Mouse (Mus musculus) mesoderm, embryonic 11.5 days (tissue): ENCODE measurements around the gene Zfhx3.

Source experiments
- DNase-seq: peaks from one replicate; pipeline ENCODE4 v3.0.0-alpha.2; 2012; ENCODE audit warnings: low read depth, low spot score

The Zfhx3 gene

GRCm38 (mm10) chr8:108846174-108846573, 903.7 kb downstream of the Zfhx3 start:
- DNase-seq = peak; percentile 38

DNA sequence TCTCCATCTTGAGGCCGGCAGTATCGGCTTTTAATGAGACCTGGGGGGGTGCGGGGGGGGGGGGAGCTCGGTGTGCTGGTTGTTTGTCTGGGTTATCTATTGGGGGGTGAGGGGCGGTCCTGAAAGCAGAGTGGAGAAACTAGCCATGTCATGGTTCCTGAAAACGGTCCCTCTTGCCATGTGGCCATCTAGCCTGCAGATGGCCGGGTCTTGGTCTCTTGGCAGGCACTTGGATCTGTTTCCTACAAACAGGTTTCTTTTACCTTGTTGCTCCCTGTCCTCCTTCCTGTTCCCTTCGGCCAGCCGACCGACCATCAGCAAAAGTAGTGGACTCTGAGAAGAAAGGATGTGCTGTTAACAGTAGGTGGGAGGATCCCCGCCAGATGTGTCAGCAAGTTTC, 904.4 kb downstream of the Zfhx3 start:
- no peak for DNase-seq

DNA sequence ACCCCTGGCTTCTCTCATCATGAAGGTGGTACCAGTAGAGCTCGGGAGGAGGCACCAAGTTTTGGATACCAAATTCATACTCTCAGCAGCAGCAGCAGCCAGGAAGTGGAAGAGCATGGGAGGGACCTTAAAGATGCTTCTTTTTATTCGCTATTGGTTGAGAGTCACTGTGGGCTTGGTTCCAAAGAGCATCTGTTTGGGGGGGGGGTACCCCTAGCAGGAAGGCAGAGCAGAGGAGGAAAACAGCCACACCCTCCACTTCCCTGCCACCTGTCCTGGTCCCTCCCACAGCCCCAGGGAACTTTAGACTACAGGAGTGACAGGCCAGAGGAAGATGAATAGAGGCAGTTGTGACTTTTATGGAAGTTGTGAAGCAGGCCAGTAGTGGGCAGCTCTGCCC, 904.9 kb downstream of the Zfhx3 start:
- no peak for DNase-seq

DNA sequence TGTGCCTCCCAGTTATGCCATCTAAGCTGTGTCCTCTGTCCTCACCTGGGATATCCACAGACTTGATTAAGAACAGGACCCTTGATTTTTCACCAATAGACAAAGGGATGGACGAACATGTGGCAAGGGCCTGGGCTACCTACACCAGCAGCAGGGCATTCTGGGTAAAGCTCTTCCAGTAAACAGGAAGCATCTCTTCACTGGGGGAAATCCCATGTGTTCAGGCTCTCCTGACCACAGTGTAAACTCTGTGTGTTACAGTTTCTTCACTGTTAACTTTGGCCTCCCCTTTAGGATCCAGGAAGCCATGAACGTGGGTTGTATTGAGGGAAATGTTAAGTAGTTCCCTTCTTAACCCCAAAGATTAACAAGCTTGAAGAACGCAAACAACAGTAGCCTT, 906.0 kb downstream of the Zfhx3 start:
- DNase-seq = no peak

DNA sequence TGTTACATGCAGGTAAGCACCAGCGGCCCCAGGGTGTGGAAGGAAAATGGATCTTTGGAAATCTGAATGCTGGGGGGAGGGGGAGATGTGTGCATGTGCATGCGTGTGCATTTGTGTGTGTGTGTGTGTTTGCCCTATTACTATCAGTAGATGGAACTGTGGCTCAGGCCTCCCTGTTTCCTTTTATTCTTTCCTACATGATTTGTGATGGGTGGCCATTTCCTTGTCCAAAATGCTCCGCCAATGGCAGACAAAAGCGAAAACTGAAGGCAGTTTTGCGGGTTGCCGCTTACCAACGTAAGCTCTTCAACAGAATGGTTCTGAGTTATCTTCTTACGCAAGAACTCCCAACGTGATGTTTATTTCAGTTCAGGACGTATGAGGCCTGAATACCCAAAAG, 910.6 kb downstream of the Zfhx3 start:
- no peak for DNase-seq

- no peak for DNase-seq
Observed at GRCm38 (mm10) chr8:108854444-108855102, 912.1 kb downstream of the Zfhx3 start.

DNA sequence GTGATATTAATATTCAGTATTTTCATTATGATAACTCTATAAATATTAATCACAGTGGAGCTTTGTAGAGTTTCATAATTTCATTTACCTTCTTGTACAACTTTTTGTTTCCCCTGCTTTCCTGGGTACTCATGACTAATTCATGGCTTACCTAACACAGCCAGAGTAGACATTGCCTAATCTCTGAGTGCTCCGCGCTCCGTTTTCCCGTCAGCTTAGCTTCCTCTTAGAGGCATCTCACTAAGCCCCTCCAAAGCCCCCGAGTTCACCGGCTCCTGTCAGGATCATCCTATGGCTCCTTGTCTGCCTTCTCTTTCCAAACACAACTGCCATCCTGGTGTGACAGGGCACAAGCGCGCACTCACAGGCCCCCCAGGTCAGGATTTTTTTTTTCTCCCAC, 916.6 kb downstream of the Zfhx3 start:
- DNase-seq = no peak

- DNase-seq = no peak
Observed at GRCm38 (mm10) chr8:108859983-108860382, 917.5 kb downstream of the Zfhx3 start.

DNA sequence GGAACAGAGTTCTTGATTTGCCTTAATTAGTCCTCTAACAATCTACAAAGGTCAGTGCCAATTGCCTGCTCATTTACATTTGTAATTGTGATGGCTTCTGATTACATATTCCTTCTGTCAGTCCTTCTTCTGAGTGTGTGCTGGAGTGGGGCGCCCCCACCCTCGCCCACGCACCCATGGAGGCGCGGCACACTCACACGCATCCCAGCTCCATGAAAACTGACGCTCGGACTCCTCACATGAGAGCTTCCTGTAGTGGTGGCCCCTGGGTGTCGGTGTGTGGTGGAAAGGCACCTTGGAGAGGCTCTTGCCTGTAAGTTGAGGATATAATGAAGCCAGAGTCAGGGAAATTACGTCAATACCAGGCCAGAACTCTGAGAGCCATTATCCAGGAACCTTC, 921.0 kb downstream of the Zfhx3 start:
- DNase-seq = no peak

DNA sequence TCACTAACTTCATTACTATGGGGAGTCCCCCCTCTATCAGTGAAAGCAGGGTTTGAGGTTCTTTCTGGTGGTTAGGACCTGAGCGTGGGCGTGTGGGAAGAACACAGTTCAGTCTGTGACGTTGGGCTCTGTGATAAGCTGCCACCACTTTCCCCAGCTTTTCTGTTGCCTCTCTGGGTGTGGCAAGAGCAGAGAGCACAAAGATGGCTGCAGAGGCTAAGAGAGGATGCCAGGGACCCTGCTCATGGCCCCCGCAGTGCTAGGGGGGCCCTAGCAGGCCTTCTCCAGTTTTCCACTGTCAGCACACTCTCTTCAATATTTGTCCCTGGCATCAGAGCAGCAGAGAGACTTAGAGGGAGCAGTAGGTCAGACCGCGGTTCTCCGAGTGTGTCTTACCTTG, 924.0 kb downstream of the Zfhx3 start:
- DNase-seq = no peak

DNA sequence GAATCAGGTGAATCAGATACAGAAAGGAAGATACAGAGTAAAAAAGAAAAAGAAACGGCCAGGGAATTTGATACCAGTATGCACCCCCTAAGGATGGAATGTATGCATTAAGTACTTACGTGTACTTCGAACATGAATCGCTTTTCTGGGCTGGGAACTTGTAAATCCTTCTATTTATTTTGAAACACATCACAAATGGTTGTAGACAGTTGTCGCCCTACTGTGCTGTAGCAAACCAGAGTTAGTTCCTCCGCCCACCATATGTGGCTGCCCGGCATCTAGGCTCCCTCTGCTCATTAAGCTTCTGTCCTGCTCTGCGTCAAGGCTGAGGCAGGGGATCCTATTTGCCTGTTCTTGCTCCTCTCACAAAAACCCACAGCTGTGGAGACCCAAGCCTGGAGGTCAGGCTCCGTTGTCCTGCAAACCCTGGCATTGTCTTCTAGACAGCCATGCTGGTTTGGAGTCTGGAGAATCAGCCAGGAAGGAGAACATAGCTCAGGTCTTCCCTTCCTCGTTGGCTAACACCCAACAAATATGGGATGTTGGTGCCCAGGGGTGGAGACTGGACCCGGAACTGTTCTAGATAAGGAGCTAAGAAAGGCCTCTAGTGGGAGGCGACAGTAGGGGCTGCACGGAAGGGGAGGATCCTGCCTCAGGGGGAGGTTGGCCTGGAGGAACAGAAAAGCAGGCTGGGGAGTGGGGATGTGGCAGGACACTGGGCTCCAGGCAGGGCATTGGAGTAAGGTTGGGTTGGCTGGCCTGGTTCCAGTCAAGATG, 925.2 kb downstream of the Zfhx3 start:
- DNase-seq = no peak

GRCm38 (mm10) chr8:108868259-108869090, 926.0 kb downstream of the Zfhx3 start:
- DNase-seq = no peak

GRCm38 (mm10) chr8:108869420-108869819, 927.0 kb downstream of the Zfhx3 start:
- no peak for DNase-seq

GRCm38 (mm10) chr8:108869935-108870334, 927.5 kb downstream of the Zfhx3 start:
- DNase-seq = no peak

- DNase-seq = no peak
Observed at GRCm38 (mm10) chr8:108870371-108870770, 927.9 kb downstream of the Zfhx3 start.

DNA sequence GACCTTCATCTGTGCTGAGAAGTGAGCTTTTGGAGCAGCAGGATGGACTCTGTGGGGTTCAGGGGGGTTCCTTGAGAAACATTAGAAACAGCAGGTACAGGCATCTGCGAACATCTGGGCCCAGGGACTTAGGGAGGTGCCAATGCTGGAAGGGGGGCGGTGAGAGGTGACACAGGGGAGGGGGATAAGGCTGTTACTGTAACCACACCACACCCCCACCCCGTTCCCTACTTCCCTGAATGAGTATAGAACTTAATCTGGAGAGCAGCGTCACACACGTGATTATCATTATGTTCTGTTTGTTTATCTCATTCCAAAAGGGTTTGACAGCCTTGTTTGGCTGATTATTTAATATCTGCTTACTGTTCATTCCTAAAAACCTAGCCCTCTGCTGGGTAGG, 933.3 kb downstream of the Zfhx3 start:
- DNase-seq = no peak

GRCm38 (mm10) chr8:108880101-108880500, 937.7 kb downstream of the Zfhx3 start:
- DNase-seq = no peak

DNA sequence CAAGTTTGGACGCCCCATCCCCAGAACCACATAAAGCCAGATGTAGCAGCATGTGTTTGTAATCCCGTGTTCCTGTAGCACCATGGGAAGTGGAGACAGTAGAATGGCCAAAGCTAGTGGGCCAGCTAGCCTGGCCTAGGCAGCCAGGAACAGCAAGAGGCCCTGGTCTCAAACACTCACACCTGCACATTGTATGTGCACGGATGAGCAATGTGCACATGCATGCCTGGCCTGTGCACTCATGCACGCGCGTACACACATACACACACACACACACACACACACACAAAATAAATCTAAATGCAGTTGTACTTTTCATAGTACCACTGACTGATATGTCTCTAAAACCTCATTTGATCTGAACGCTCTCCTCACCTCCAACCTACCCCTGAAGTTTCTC, 938.9 kb downstream of the Zfhx3 start:
- DNase-seq = no peak

DNA sequence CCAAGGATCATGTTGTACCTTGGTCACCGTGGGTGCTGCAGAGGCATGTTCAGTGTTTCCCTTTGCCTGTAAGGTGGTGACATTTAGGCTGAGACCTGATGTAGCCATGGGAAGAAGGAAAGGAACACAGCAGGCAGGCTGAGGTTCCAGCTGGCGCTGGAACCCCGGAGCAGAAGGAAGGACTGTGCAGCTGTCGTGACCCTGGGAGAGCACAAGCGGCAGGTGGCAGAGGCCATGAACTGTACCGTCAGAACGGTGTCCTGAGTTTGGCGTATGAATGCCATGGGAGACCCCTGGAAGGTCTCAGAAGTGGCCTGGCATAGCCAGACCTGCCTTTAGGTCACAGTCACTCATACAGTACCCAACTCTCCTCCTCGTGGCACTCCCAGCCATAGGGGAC, 939.6 kb downstream of the Zfhx3 start:
- no peak for DNase-seq

- DNase-seq = no peak
Observed at GRCm38 (mm10) chr8:108883381-108883780, 940.9 kb downstream of the Zfhx3 start.

DNA sequence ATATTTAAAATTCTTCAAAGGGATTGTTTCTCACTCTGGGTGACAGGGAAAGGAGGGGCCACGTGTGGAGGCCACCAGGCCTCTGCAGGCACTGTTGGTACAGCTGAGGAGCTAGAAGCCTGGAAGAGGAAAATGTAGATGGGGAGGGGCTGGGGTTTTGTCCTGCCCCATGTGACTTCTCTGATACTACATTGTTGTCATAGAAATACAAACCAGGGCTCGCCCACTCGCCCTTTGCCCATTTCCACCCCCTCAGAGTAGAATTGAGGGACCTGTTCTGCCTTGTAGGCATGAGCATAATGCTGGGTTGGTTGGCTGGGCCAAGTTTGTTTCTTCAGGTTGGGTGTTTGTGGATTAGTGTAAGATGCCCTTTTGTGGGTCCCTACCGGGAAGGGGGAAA, 942.5 kb downstream of the Zfhx3 start:
- DNase-seq = no peak

- DNase-seq = no peak
Observed at GRCm38 (mm10) chr8:108885450-108885849, 943.0 kb downstream of the Zfhx3 start.

- DNase-seq = no peak
Observed at GRCm38 (mm10) chr8:108885861-108886260, 943.4 kb downstream of the Zfhx3 start.
